Mouse (Mus musculus) neural tube, embryonic 14.5 days (tissue): ENCODE results near the gene Cd38. TPM values are rescaled to one million over a fixed set of nuclear protein-coding genes. Genes with fewer than 3 reads are reported as not detected.

Experiments used
- ATAC-seq: fragments of 200-750 bp; cut with Nextera tagmentation; 2 replicates; pipeline ENCODE4 v1.8.0; 2017; ENCODE audit warnings: low read depth, mild to moderate bottlenecking, moderate TSS enrichment, moderate library complexity
- H3K27ac ChIP-seq: fragments of 300-500 bp; sonication (generic); 2 replicates; pipeline ENCODE4 v1.5.1; 2014; ENCODE audit warnings: low read depth, mild to moderate bottlenecking, control low read depth, low read length, moderate library complexity, mixed read lengths
- H3K27me3 ChIP-seq: fragments of 300-500 bp; sonication (generic); 2 replicates; pipeline ENCODE4 v1.6.1; 2014; ENCODE audit warnings: low read length; ENCODE audit not compliant: control insufficient read depth, insufficient read depth
- H3K36me3 ChIP-seq: fragments of 300-500 bp; sonication (generic); 2 replicates; pipeline ENCODE4 v1.6.1; 2014; ENCODE audit warnings: low read length, mixed read lengths; ENCODE audit not compliant: control insufficient read depth, insufficient read depth
- H3K4me1 ChIP-seq: fragments of 300-500 bp; sonication (generic); 2 replicates; pipeline ENCODE4 v1.6.1; 2014; ENCODE audit warnings: low read length; ENCODE audit not compliant: control insufficient read depth, insufficient read depth
- H3K4me2 ChIP-seq: fragments of 300-500 bp; sonication (generic); 2 replicates; pipeline ENCODE4 v1.6.1; 2014; ENCODE audit warnings: mild to moderate bottlenecking, low read depth, low read length, control low read depth
- H3K4me3 ChIP-seq: fragments of 300-500 bp; sonication (generic); 2 replicates; pipeline ENCODE4 v1.5.1; 2014; ENCODE audit warnings: low read depth, low read length, control low read depth, mixed read lengths
- H3K9ac ChIP-seq: fragments of 300-500 bp; sonication (generic); replicated peaks from 2 replicates; pipeline ENCODE4 v1.6.1; 2014; ENCODE audit warnings: low read depth, mild to moderate bottlenecking, control low read depth, low read length, mixed read lengths
- H3K9me3 ChIP-seq: fragments of 300-500 bp; sonication (generic); 2 replicates; pipeline ENCODE4 v1.6.1; 2016; ENCODE audit warnings: low read length; ENCODE audit not compliant: control insufficient read depth
- WGBS: fragments of 180-500 bp; shearing (Covaris S2); extraction: QIAGEN DNeasy Blood & Tissue Kit; methylation state at CpG from one replicate; pipeline ENCODE4 v1.1.7; 2014; 5-methylcytosine and 5-hydroxymethylcytosine counted together
- polyA plus RNA-seq: library from polyadenylated mRNA; unstranded; fragments of >200 nt; fragmentation: Nextera tagmentation; extraction: Ambion mirVana; gene quantifications from 2 replicates; pipeline ENCODE4 v1.2.1, GENCODE M21; 2014

The Cd38 gene
- polyA plus RNA-seq, 1 experiment from 2014 or later = 1.5 TPM

GRCm38 (mm10) chr5:43948111-43948743 lies 79.9 kb downstream of the Cd38 start:
- H3K27me3 ChIP-seq = no peaks in the 10 kb centered on the region
- no peaks in the 10 kb centered on the region for H3K4me1 ChIP-seq
- H3K4me3 ChIP-seq = peak overlapping the region; percentile 26
- H3K4me2 ChIP-seq = peak overlapping the region; percentile 64
- H3K9ac ChIP-seq = no peak overlapping the region
- 5% methylated on average over 27 of the region's 27 CpGs for WGBS
- peak; percentile 87 for ATAC-seq
- no peaks in the 10 kb centered on the region for H3K36me3 ChIP-seq
- H3K27ac ChIP-seq = no peak overlapping the region
- no peaks in the 10 kb centered on the region for H3K9me3 ChIP-seq

GRCm38 (mm10) chr5:43948748-43949275 lies 80.5 kb downstream of the Cd38 start:
- no peaks in the 10 kb centered on the region for H3K36me3 ChIP-seq
- no peak overlapping the region for H3K27ac ChIP-seq
- peak; percentile 52; the same call in 1 of the 2 replicates for ATAC-seq
- H3K4me1 ChIP-seq = no peaks in the 10 kb centered on the region
- H3K9me3 ChIP-seq = no peaks in the 10 kb centered on the region
- no peak overlapping the region for H3K4me3 ChIP-seq
- no peaks in the 10 kb centered on the region for H3K27me3 ChIP-seq
- peak overlapping the region; percentile 64 for H3K4me2 ChIP-seq
- H3K9ac ChIP-seq = no peak overlapping the region
- 6% methylated on average over 8 of the region's 8 CpGs for WGBS

GRCm38 (mm10) chr5:43953241-43953640 lies 84.9 kb downstream of the Cd38 start:
- H3K4me1 ChIP-seq = no peaks in the 10 kb centered on the region
- no peak for ATAC-seq
- H3K36me3 ChIP-seq = no peaks in the 10 kb centered on the region
- 85% methylated on average over 1 of the region's 1 CpGs for WGBS
- H3K9ac ChIP-seq = no peak overlapping the region
- H3K27me3 ChIP-seq = no peaks in the 10 kb centered on the region
- no peak overlapping the region for H3K4me3 ChIP-seq
- H3K4me2 ChIP-seq = no peak overlapping the region
- no peaks in the 10 kb centered on the region for H3K9me3 ChIP-seq
- H3K27ac ChIP-seq = no peak overlapping the region

- H3K27me3 ChIP-seq = no peaks in the 10 kb centered on the region
- ATAC-seq = no peak
- no peaks in the 10 kb centered on the region for H3K36me3 ChIP-seq
- H3K9me3 ChIP-seq = no peaks in the 10 kb centered on the region
- H3K4me1 ChIP-seq = no peaks in the 10 kb centered on the region
- 84% methylated on average over 3 of the region's 3 CpGs for WGBS
- no peak overlapping the region for H3K4me2 ChIP-seq
- no peak overlapping the region for H3K9ac ChIP-seq
- no peak overlapping the region for H3K27ac ChIP-seq
- no peak overlapping the region for H3K4me3 ChIP-seq
These were observed 91.6 kb downstream of the Cd38 start for GRCm38 (mm10) chr5:43959884-43960440.

- H3K27ac ChIP-seq = no peak overlapping the region
- WGBS = 93% methylated on average over 3 of the region's 3 CpGs
These were observed 92.7 kb downstream of the Cd38 start for GRCm38 (mm10) chr5:43961056-43961455.

More at GRCm38 (mm10) chr5:43961056-43961455, 92.7 kb downstream of the Cd38 start:
- Histone ChIP-seq H3K9me3 (no peaks in the 10 kb centered on the region), H3K36me3 (no peaks in the 10 kb centered on the region), H3K4me2 (no peak overlapping the region), H3K4me1 (no peaks in the 10 kb centered on the region), H3K27me3 (no peaks in the 10 kb centered on the region), H3K9ac (no peak overlapping the region), H3K4me3 (no peak overlapping the region)
- ATAC-seq = no peak

Other genes with a start within 250 kb of the Cd38 start
- gene Cc2d2a, start 206.2 kb upstream of the Cd38 start, polyA plus RNA-seq = 7.2 and 8.6 TPM in 2 replicates
- gene Bst1, start 49.7 kb upstream of the Cd38 start, polyA plus RNA-seq = not detected in 2 replicates
- gene Fbxl5, start 46.9 kb upstream of the Cd38 start, polyA plus RNA-seq = 93.8 and 96.6 TPM in 2 replicates
- not detected in 2 replicates for gene Gm7879, start 44.6 kb downstream of the Cd38 start, polyA plus RNA-seq
- 0.54 and 8.1 TPM in 2 replicates for gene Fgfbp1, start 113.2 kb downstream of the Cd38 start, polyA plus RNA-seq
- gene Prom1, start 233.5 kb downstream of the Cd38 start, polyA plus RNA-seq = 30.2 and 38.9 TPM in 2 replicates